Mouse (Mus musculus) neural tube, embryonic 12.5 days (tissue): ENCODE results near the gene Slc36a4. TPM values are rescaled to one million over a fixed set of nuclear protein-coding genes. Genes with fewer than 3 reads are reported as not detected.

Experiments used
- ATAC-seq: fragments of 200-750 bp; cut with Nextera tagmentation; 2 replicates; pipeline ENCODE4 v1.8.0; 2017; ENCODE audit warnings: low read depth, mild to moderate bottlenecking, moderate TSS enrichment, moderate library complexity; ENCODE audit not compliant: low FRiP score
- H3K27ac ChIP-seq: fragments of 300-500 bp; sonication (generic); 2 replicates; pipeline ENCODE4 v1.5.1; 2016
- H3K27me3 ChIP-seq: fragments of 300-500 bp; sonication (generic); replicated peaks from 2 replicates; pipeline ENCODE4 v1.6.1; 2016; ENCODE audit warnings: mild to moderate bottlenecking
- H3K36me3 ChIP-seq: fragments of 300-500 bp; sonication (generic); 2 replicates; pipeline ENCODE4 v1.6.1; 2016; ENCODE audit warnings: mild to moderate bottlenecking
- H3K4me1 ChIP-seq: fragments of 300-500 bp; sonication (generic); 2 replicates; pipeline ENCODE4 v1.6.1; 2016
- H3K4me2 ChIP-seq: fragments of 300-500 bp; sonication (generic); replicated peaks from 2 replicates; pipeline ENCODE4 v1.6.1; 2016; ENCODE audit warnings: mild to moderate bottlenecking
- H3K4me3 ChIP-seq: fragments of 300-500 bp; sonication (generic); 2 replicates; pipeline ENCODE4 v1.5.1; 2016
- H3K9ac ChIP-seq: fragments of 300-500 bp; sonication (generic); 2 replicates; pipeline ENCODE4 v1.6.1; 2016; ENCODE audit warnings: mild to moderate bottlenecking
- H3K9me3 ChIP-seq: fragments of 300-500 bp; sonication (generic); 2 replicates; pipeline ENCODE4 v1.6.1; 2016; ENCODE audit warnings: mild to moderate bottlenecking
- WGBS: fragments of 180-500 bp; shearing (Covaris S2); methylation state at CpG from one replicate; pipeline ENCODE4 v1.1.7; 2016; 5-methylcytosine and 5-hydroxymethylcytosine counted together
- polyA plus RNA-seq: library from polyadenylated mRNA; unstranded; fragments of >200 nt; fragmentation: Nextera tagmentation; extraction: Ambion mirVana; gene quantifications from 2 replicates; pipeline ENCODE4 v1.2.1, GENCODE M21; 2016

Slc36a4 gene
- 20.6 and 22.7 TPM in 2 replicates for polyA plus RNA-seq

- under 1% methylated on average over 75 of the region's 75 CpGs for WGBS
- peak within 1 kb of the TSS; percentile 70 for H3K4me3 ChIP-seq
Observed at GRCm38 (mm10) chr9:15709599-15710381, at the start of gene Slc36a4. Slc36a4 (plus strand) TSS chr9:15709738.

GRCm38 (mm10) chr9:15664606-15665005 lies 44.9 kb upstream of the Slc36a4 start:
- Histone ChIP-seq H3K27me3 (no peaks in the 10 kb centered on the region), H3K4me3 (no peak overlapping the region), H3K4me1 (no peaks in the 10 kb centered on the region), H3K27ac (no peak overlapping the region), H3K4me2 (no peak overlapping the region), H3K36me3 (no peaks in the 10 kb centered on the region), H3K9me3 (no peaks in the 10 kb centered on the region), H3K9ac (no peak overlapping the region)
- ATAC-seq, result no peak
- WGBS, result 88% methylated on average over 7 of the region's 7 CpGs

More at GRCm38 (mm10) chr9:15709599-15710381, at the start of gene Slc36a4:
- Histone ChIP-seq H3K4me1 (peaks cover 18% of the 10 kb centered on the region; the same call in 1 of the 2 replicates), H3K9ac (peak within 1 kb of the TSS; percentile 76), H3K36me3 (no peaks in the 10 kb centered on the region), H3K27me3 (no peaks in the 10 kb centered on the region; the same call in 1 of the 2 replicates), H3K9me3 (no peaks in the 10 kb centered on the region), H3K27ac (peak within 1 kb of the TSS; percentile 54; the same call in 1 of the 2 replicates), H3K4me2 (peak within 1 kb of the TSS; percentile 88)
- peak; percentile 93 for ATAC-seq

- Histone ChIP-seq H3K4me2 (no peak overlapping the region), H3K9ac (no peak overlapping the region)
- WGBS, result 62% methylated on average over 3 of the region's 3 CpGs
Observed at GRCm38 (mm10) chr9:15669452-15669851, 40.1 kb upstream of the Slc36a4 start.

GRCm38 (mm10) chr9:15670002-15670527 lies 39.5 kb upstream of the Slc36a4 start:
- no peak overlapping the region for H3K4me2 ChIP-seq
- H3K4me1 ChIP-seq, result peaks cover 4% of the 10 kb centered on the region; the same call in 1 of the 2 replicates
- no peak overlapping the region for H3K27ac ChIP-seq
- no peaks in the 10 kb centered on the region for H3K27me3 ChIP-seq
- no peaks in the 10 kb centered on the region for H3K9me3 ChIP-seq
- no peak overlapping the region for H3K9ac ChIP-seq
- 18% methylated on average over 5 of the region's 5 CpGs for WGBS
- no peaks in the 10 kb centered on the region for H3K36me3 ChIP-seq
- peak; percentile 65 for ATAC-seq
- no peak overlapping the region for H3K4me3 ChIP-seq

More at GRCm38 (mm10) chr9:15669452-15669851, 40.1 kb upstream of the Slc36a4 start:
- Histone ChIP-seq H3K36me3 (no peaks in the 10 kb centered on the region), H3K4me1 (peaks cover 4% of the 10 kb centered on the region; the same call in 1 of the 2 replicates), H3K9me3 (no peaks in the 10 kb centered on the region), H3K27ac (no peak overlapping the region), H3K4me3 (no peak overlapping the region), H3K27me3 (no peaks in the 10 kb centered on the region)
- no peak for ATAC-seq

- WGBS, result 45% methylated on average over 1 of the region's 1 CpGs
- H3K4me2 ChIP-seq, result no peak overlapping the region
- H3K4me3 ChIP-seq, result no peak overlapping the region
- no peaks in the 10 kb centered on the region for H3K9me3 ChIP-seq
- H3K9ac ChIP-seq, result no peak overlapping the region
- no peaks in the 10 kb centered on the region for H3K27me3 ChIP-seq
- no peak overlapping the region for H3K27ac ChIP-seq
- no peak for ATAC-seq
- H3K36me3 ChIP-seq, result no peaks in the 10 kb centered on the region
- peaks cover 4% of the 10 kb centered on the region; the same call in 1 of the 2 replicates for H3K4me1 ChIP-seq
Observed at GRCm38 (mm10) chr9:15672251-15672650, 37.3 kb upstream of the Slc36a4 start.

GRCm38 (mm10) chr9:15681855-15682466 lies 27.6 kb upstream of the Slc36a4 start:
- H3K9ac ChIP-seq, result no peak overlapping the region
- H3K27me3 ChIP-seq, result no peaks in the 10 kb centered on the region
- no peaks in the 10 kb centered on the region for H3K9me3 ChIP-seq
- H3K36me3 ChIP-seq, result no peaks in the 10 kb centered on the region
- no peaks in the 10 kb centered on the region for H3K4me1 ChIP-seq
- no peak overlapping the region for H3K4me2 ChIP-seq
- no peak overlapping the region for H3K4me3 ChIP-seq
- peak; percentile 85 for ATAC-seq
- H3K27ac ChIP-seq, result no peak overlapping the region
- WGBS, result 29% methylated on average over 2 of the region's 2 CpGs

GRCm38 (mm10) chr9:15685215-15685614 lies 24.3 kb upstream of the Slc36a4 start:
- H3K9me3 ChIP-seq, result no peaks in the 10 kb centered on the region
- no peaks in the 10 kb centered on the region for H3K36me3 ChIP-seq
- 11% methylated on average over 4 of the region's 4 CpGs for WGBS
- H3K4me3 ChIP-seq, result no peak overlapping the region
- H3K27me3 ChIP-seq, result no peaks in the 10 kb centered on the region
- no peak overlapping the region for H3K27ac ChIP-seq
- ATAC-seq, result peak; percentile 69
- H3K4me2 ChIP-seq, result no peak overlapping the region
- H3K4me1 ChIP-seq, result no peaks in the 10 kb centered on the region
- no peak overlapping the region for H3K9ac ChIP-seq

- no peak overlapping the region for H3K27ac ChIP-seq
- no peak overlapping the region for H3K4me3 ChIP-seq
- no peaks in the 10 kb centered on the region for H3K27me3 ChIP-seq
- no peak overlapping the region for H3K9ac ChIP-seq
- no peaks in the 10 kb centered on the region for H3K4me1 ChIP-seq
- ATAC-seq, result no peak
- no peak overlapping the region for H3K4me2 ChIP-seq
- H3K36me3 ChIP-seq, result no peaks in the 10 kb centered on the region
- WGBS, result 92% methylated on average over 5 of the region's 5 CpGs
- no peaks in the 10 kb centered on the region for H3K9me3 ChIP-seq
Observed at GRCm38 (mm10) chr9:15687358-15687757, 22.2 kb upstream of the Slc36a4 start.

- H3K27ac ChIP-seq, result no peak overlapping the region
- H3K9me3 ChIP-seq, result no peaks in the 10 kb centered on the region
- no peaks in the 10 kb centered on the region for H3K36me3 ChIP-seq
- H3K4me2 ChIP-seq, result no peak overlapping the region
- H3K9ac ChIP-seq, result no peak overlapping the region
- no peaks in the 10 kb centered on the region for H3K4me1 ChIP-seq
- WGBS, result 79% methylated on average over 4 of the region's 4 CpGs
- H3K4me3 ChIP-seq, result no peak overlapping the region
- no peaks in the 10 kb centered on the region for H3K27me3 ChIP-seq
- no peak for ATAC-seq
Observed at GRCm38 (mm10) chr9:15693847-15694246, 15.7 kb upstream of the Slc36a4 start.

- H3K27ac ChIP-seq, result no peak overlapping the region
- H3K4me3 ChIP-seq, result no peak overlapping the region
- H3K9ac ChIP-seq, result no peak overlapping the region
- no peak for ATAC-seq
- no peaks in the 10 kb centered on the region for H3K36me3 ChIP-seq
- H3K9me3 ChIP-seq, result no peaks in the 10 kb centered on the region
- H3K4me2 ChIP-seq, result no peak overlapping the region
- WGBS, result 56% methylated on average over 5 of the region's 5 CpGs
- H3K27me3 ChIP-seq, result no peaks in the 10 kb centered on the region
- no peaks in the 10 kb centered on the region for H3K4me1 ChIP-seq
Observed at GRCm38 (mm10) chr9:15694989-15695388, 14.5 kb upstream of the Slc36a4 start.

GRCm38 (mm10) chr9:15705706-15706105 lies 3.8 kb upstream of the Slc36a4 start:
- Histone ChIP-seq H3K4me3 (no peak overlapping the region), H3K9ac (no peak overlapping the region), H3K36me3 (no peaks in the 10 kb centered on the region), H3K9me3 (no peaks in the 10 kb centered on the region), H3K4me2 (no peak overlapping the region), H3K27ac (no peak overlapping the region), H3K4me1 (peaks cover 5% of the 10 kb centered on the region; the same call in 1 of the 2 replicates), H3K27me3 (no peaks in the 10 kb centered on the region; the same call in 1 of the 2 replicates)
- 78% methylated on average over 10 of the region's 10 CpGs for WGBS
- no peak for ATAC-seq

GRCm38 (mm10) chr9:15708979-15709598 lies 449 bp upstream of the Slc36a4 start:
- Histone ChIP-seq H3K27ac (peak overlapping the region; percentile 54; the same call in 1 of the 2 replicates), H3K4me2 (peak overlapping the region; percentile 88), H3K4me1 (peaks cover 18% of the 10 kb centered on the region; the same call in 1 of the 2 replicates), H3K9ac (peak overlapping the region; percentile 76), H3K9me3 (no peaks in the 10 kb centered on the region), H3K4me3 (peak overlapping the region; percentile 70), H3K36me3 (no peaks in the 10 kb centered on the region), H3K27me3 (no peaks in the 10 kb centered on the region; the same call in 1 of the 2 replicates)
- 16% methylated on average over 14 of the region's 14 CpGs for WGBS
- peak; percentile 60 for ATAC-seq
